Mouse (Mus musculus) limb, embryonic 10.5 days (tissue): ENCODE measurements around the gene Gpr182. TPM values are rescaled to one million over a fixed set of nuclear protein-coding genes. Genes with fewer than 3 reads are reported as not detected.

Experiments
- DNase-seq: peaks from one replicate; pipeline ENCODE4 v3.0.0-alpha.2; 2017; ENCODE audit warnings: low spot score
- H3K27ac ChIP-seq: fragments of 300-500 bp; sonication (generic); 2 replicates; pipeline ENCODE4 v1.5.1; 2016; ENCODE audit warnings: mild to moderate bottlenecking
- H3K27me3 ChIP-seq: fragments of 300-500 bp; sonication (generic); 2 replicates; pipeline ENCODE4 v1.6.1; 2016; ENCODE audit warnings: low read depth, mild to moderate bottlenecking; ENCODE audit not compliant: poor library complexity, severe bottlenecking
- H3K36me3 ChIP-seq: fragments of 300-500 bp; sonication (generic); 2 replicates; pipeline ENCODE4 v1.6.1; 2016; ENCODE audit warnings: mild to moderate bottlenecking, moderate library complexity
- H3K4me1 ChIP-seq: fragments of 300-500 bp; sonication (generic); 2 replicates; pipeline ENCODE4 v1.6.1; 2016
- H3K4me3 ChIP-seq: fragments of 300-500 bp; sonication (generic); 2 replicates; pipeline ENCODE4 v1.5.1; 2016; ENCODE audit warnings: mild to moderate bottlenecking, moderate library complexity
- H3K9me3 ChIP-seq: fragments of 300-500 bp; sonication (generic); replicated peaks from 2 replicates; pipeline ENCODE4 v1.6.1; 2016; ENCODE audit warnings: mild to moderate bottlenecking
- WGBS: fragments of 180-500 bp; shearing (Covaris S2); methylation state at CpG from one replicate; pipeline ENCODE4 v1.1.7; 2016; 5-methylcytosine and 5-hydroxymethylcytosine counted together
- polyA plus RNA-seq: library from polyadenylated mRNA; unstranded; fragments of >200 nt; fragmentation: Nextera tagmentation; extraction: Ambion mirVana; gene quantifications from 2 replicates; pipeline ENCODE4 v1.2.1, GENCODE M21; 2016

Gpr182 gene
- polyA plus RNA-seq, 1 experiment from 2014 or later, result 0.50 TPM

DNA sequence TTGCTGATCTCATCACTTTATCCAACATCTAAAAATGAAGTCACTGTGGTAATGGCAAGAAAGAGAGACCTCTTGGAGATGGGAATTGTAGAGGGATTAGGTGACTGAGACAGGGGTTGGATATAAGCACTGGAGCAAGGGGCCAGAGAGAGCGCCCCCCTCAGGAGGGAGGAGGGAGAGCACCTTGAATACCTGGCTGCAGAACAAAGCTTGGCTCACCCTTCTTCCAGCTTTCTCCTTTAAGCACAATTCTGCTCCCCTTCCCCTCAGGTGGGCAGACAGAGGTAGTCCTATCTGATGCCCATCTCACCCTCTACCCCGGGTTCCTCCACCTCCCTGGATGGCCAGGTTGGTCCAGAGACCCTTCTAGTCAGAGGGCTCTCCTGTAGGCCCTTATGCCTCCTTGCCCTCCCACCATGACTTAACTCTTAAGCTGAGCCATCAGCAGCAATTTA is 46.7 kb downstream of the Gpr182 start, which contains the start of gene Myo1a:
Gene Myo1a, plus strand, starts transcription at position 405 of the 455 bp plus-strand sequence.
- Histone ChIP-seq H3K27ac (no peak within 1 kb of the TSS), H3K4me3 (no peak within 1 kb of the TSS), H3K27me3 (no peaks in the 10 kb centered on the region), H3K4me1 (no peaks in the 10 kb centered on the region), H3K9me3 (no peaks in the 10 kb centered on the region), H3K36me3 (peaks cover 5% of the 10 kb centered on the region; the same call in 1 of the 2 replicates)
- no peak for DNase-seq
- WGBS, result 70% methylated on average over 2 of the region's 2 CpGs

DNA sequence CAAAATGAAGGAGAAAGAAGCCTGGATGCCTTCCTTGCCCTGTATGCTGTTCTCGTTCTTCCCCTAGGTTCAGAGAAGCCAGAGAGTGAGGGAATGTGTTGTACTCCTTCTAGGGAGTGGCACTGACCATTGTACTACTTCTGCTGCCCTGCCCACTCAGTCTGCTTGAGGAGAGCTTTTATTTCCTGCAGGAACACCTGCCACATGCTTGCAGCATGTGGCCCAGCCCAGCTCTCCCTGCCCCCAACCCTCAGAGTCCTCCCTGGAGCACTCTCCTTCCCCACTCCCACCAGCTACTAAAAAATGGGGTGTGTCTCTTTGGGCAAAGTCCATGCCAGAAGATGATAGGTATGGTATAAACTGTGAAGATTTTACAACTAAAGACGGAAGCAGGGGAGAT is 47.2 kb downstream of the Gpr182 start:
- Histone ChIP-seq H3K9me3 (no peaks in the 10 kb centered on the region), H3K36me3 (peaks cover 10% of the 10 kb centered on the region), H3K4me3 (no peak overlapping the region), H3K27me3 (no peaks in the 10 kb centered on the region), H3K4me1 (no peaks in the 10 kb centered on the region), H3K27ac (no peak overlapping the region)
- no peak for DNase-seq
- WGBS, result 83% methylated on average over 2 of the region's 2 CpGs

DNA sequence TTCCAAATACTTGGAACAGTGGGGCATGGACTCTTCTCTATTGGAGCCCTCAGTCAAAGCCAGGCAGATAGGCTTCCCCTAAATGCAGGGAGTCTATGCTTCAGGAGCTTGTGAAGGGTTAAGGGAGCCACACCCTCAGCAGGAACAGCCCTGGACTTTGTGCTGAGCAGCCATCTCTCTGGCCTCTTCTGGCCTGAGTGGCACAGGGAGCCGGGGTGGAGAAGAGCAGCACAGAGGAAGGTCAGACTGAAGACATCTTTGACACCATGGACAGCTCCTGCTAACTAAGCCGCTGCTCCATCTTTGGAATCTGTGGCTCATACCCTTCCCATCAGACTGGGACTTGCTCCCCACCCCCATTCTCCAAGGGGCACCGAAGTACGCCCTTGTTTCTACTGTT is 48.2 kb downstream of the Gpr182 start:
- Histone ChIP-seq H3K4me3 (no peak overlapping the region), H3K9me3 (no peaks in the 10 kb centered on the region), H3K36me3 (peaks cover 20% of the 10 kb centered on the region), H3K27ac (no peak overlapping the region), H3K4me1 (no peaks in the 10 kb centered on the region), H3K27me3 (no peaks in the 10 kb centered on the region)
- 36% methylated on average over 4 of the region's 4 CpGs for WGBS
- no peak for DNase-seq

DNA sequence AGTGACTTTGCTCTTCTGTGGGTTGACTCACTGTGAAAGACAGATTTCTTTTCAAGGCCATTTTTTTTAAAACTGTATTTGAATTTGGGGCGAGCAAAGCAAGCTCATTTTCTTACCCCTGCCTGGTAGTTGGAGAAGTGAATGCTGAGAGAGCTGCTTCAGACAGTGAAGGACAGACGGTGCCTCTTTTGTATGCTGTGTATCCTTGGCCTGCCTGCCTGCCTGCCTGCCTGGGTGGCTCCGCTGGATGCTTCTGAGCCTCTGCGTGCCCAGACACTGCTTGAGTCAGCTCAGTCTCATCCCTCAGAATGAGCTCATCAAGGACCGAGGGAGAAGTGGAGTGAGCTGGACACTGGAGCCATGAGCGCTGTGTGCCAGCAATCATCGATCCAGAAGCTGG is 52.6 kb downstream of the Gpr182 start:
- 93% methylated on average over 7 of the region's 7 CpGs for WGBS
- Histone ChIP-seq H3K27ac (no peak overlapping the region), H3K4me3 (no peak overlapping the region), H3K9me3 (no peaks in the 10 kb centered on the region), H3K27me3 (no peaks in the 10 kb centered on the region), H3K4me1 (no peaks in the 10 kb centered on the region), H3K36me3 (peaks cover 59% of the 10 kb centered on the region)
- DNase-seq, result no peak

Other genes with a start within 250 kb of the Gpr182 start
- gene Ndufa4l2, start 236.8 kb downstream of the Gpr182 start, polyA plus RNA-seq, result 1.4 and 3.4 TPM in 2 replicates
- 143 and 173 TPM in 2 replicates for gene Shmt2, start 229.3 kb downstream of the Gpr182 start, polyA plus RNA-seq
- gene Nxph4, start 217.2 kb downstream of the Gpr182 start, polyA plus RNA-seq, result 0.54 and 1.0 TPM in 2 replicates
- 48.6 and 67.8 TPM in 2 replicates for gene Lrp1, start 130.6 kb downstream of the Gpr182 start, polyA plus RNA-seq
- 8.4 and 9.7 TPM in 2 replicates for gene Stat6, start 108.7 kb downstream of the Gpr182 start, polyA plus RNA-seq
- gene Nemp1, start 84.8 kb downstream of the Gpr182 start, polyA plus RNA-seq, result 11.9 and 12.3 TPM in 2 replicates
- 13.1 and 17.4 TPM in 2 replicates for gene Nab2, start 83.2 kb downstream of the Gpr182 start, polyA plus RNA-seq
- gene Myo1a, start 46.6 kb downstream of the Gpr182 start, polyA plus RNA-seq, result 0.49 and 0.78 TPM in 2 replicates
- 2.1 and 2.8 TPM in 2 replicates for gene Tac2, start 27.3 kb downstream of the Gpr182 start, polyA plus RNA-seq
- 5.1 and 5.5 TPM in 2 replicates for gene Zbtb39, start 12.2 kb downstream of the Gpr182 start, polyA plus RNA-seq
- not detected in 2 replicates for gene Rdh1, start 8.0 kb upstream of the Gpr182 start, polyA plus RNA-seq
- not detected in 2 replicates for gene Rdh16f1, start 8.1 kb upstream of the Gpr182 start, polyA plus RNA-seq
- gene Rdh9, start 24.7 kb upstream of the Gpr182 start, polyA plus RNA-seq, result 0.06 and 0.13 TPM in 2 replicates
- gene Rdh16, start 49.4 kb upstream of the Gpr182 start, polyA plus RNA-seq, result not detected in 2 replicates
- not detected in 2 replicates for gene Rdh19, start 98.2 kb upstream of the Gpr182 start, polyA plus RNA-seq
- gene Rdh16f2, start 114.7 kb upstream of the Gpr182 start, polyA plus RNA-seq, result not detected in 2 replicates
- gene Rdh7, start 137.1 kb upstream of the Gpr182 start, polyA plus RNA-seq, result not detected in 2 replicates
- not detected in 2 replicates for gene Sdr9c7, start 146.8 kb upstream of the Gpr182 start, polyA plus RNA-seq